Mouse (Mus musculus): ENCODE data around the gene Lsm11. TPM values are rescaled to one million over a fixed set of nuclear protein-coding genes. Genes with fewer than 3 reads are reported as not detected.
A peak's percentile ranks its signal among the peaks of the same experiment; 100 is the strongest.
"Not testable (repeated sequence)": the region's sequence is repeated elsewhere in the genome, so short reads cannot be mapped to it uniquely, and the experiment has no call there.

Lsm11 gene
- polyA plus RNA-seq, 1 experiment from 2014 or later = 4.0 TPM

GRCm38 (mm10) chr11:45881683-45882068 is 63.1 kb downstream of the Lsm11 start:
- WGBS = 31% methylated on average over 5 of the region's 5 CpGs
- Histone ChIP-seq H3K36me3 (ENCODE audit: control insufficient read depth, insufficient read depth, low read length) (no peaks in the 10 kb centered on the region), H3K9ac (ENCODE audit: low read length) (no peak overlapping the region), H3K4me1 (ENCODE audit: control insufficient read depth, insufficient read depth, low read length) (peaks cover 23% of the 10 kb centered on the region), H3K9me3 (replicated peaks; ENCODE audit: control insufficient read depth, low read length) (no peaks in the 10 kb centered on the region), H3K27me3 (ENCODE audit: control insufficient read depth, insufficient read depth, low read length) (no peaks in the 10 kb centered on the region), H3K27ac (ENCODE audit: low read length) (peak overlapping the region; percentile 35), H3K4me2 (ENCODE audit: low read depth, low read length) (no peak overlapping the region), H3K4me3 (replicated peaks; ENCODE audit: low read length) (no peak overlapping the region)
- peak; percentile 52; the same call in 1 of the 2 replicates for ATAC-seq (ENCODE audit: insufficient read depth, low FRiP score)

GRCm38 (mm10) chr11:45881026-45881682 is 63.6 kb downstream of the Lsm11 start:
- Histone ChIP-seq H3K4me1 (ENCODE audit: control insufficient read depth, insufficient read depth, low read length) (peaks cover 23% of the 10 kb centered on the region), H3K27me3 (ENCODE audit: control insufficient read depth, insufficient read depth, low read length) (no peaks in the 10 kb centered on the region), H3K4me2 (ENCODE audit: low read depth, low read length) (no peak overlapping the region), H3K36me3 (ENCODE audit: control insufficient read depth, insufficient read depth, low read length) (no peaks in the 10 kb centered on the region), H3K27ac (ENCODE audit: low read length) (0 out of 2 replicates have a peak overlapping the region, but pooled peaks have one; percentile 29), H3K4me3 (replicated peaks; ENCODE audit: low read length) (no peak overlapping the region), H3K9ac (ENCODE audit: low read length) (no peak overlapping the region), H3K9me3 (replicated peaks; ENCODE audit: control insufficient read depth, low read length) (no peaks in the 10 kb centered on the region)
- 52% methylated on average over 6 of the region's 6 CpGs for WGBS
- no peak; the same call in 1 of the 2 replicates for ATAC-seq (ENCODE audit: insufficient read depth, low FRiP score)

GRCm38 (mm10) chr11:45879366-45879765 is 65.4 kb downstream of the Lsm11 start:
- not testable (repeated sequence) for H3K36me3 ChIP-seq (ENCODE audit: control insufficient read depth, insufficient read depth, low read length); H3K4me2 ChIP-seq (ENCODE audit: low read depth, low read length); H3K27me3 ChIP-seq (ENCODE audit: control insufficient read depth, insufficient read depth, low read length); H3K27ac ChIP-seq (ENCODE audit: low read length); H3K4me3 ChIP-seq (replicated peaks; ENCODE audit: low read length); H3K9me3 ChIP-seq (replicated peaks; ENCODE audit: control insufficient read depth, low read length); H3K9ac ChIP-seq (ENCODE audit: low read length); ATAC-seq (ENCODE audit: insufficient read depth, low FRiP score)
- 77% methylated on average over 4 of the region's 4 CpGs for WGBS
- H3K4me1 ChIP-seq (ENCODE audit: control insufficient read depth, insufficient read depth, low read length) = peaks cover 23% of the 10 kb centered on the region

Other genes starting within 250 kb of the Lsm11 start
- gene Clint1, start 92.9 kb downstream of the Lsm11 start, polyA plus RNA-seq (2015; fragmentation: Nextera tagmentation; extraction: Ambion mirVana) = 82.4 and 85.6 TPM in 2 replicates
- 10.5 and 11.0 TPM in 2 replicates for gene Thg1l, start 10.6 kb upstream of the Lsm11 start, polyA plus RNA-seq (2015; fragmentation: Nextera tagmentation; extraction: Ambion mirVana)
- 0.17 TPM in 1 of 2 replicates, not detected in the other for gene Sox30, start 35.4 kb upstream of the Lsm11 start, polyA plus RNA-seq (2015; fragmentation: Nextera tagmentation; extraction: Ambion mirVana)
- gene Gm12166, start 107.4 kb upstream of the Lsm11 start, polyA plus RNA-seq (2015; fragmentation: Nextera tagmentation; extraction: Ambion mirVana) = 4.7 and 7.9 TPM in 2 replicates
- gene Adam19, start 111.1 kb upstream of the Lsm11 start, polyA plus RNA-seq (2015; fragmentation: Nextera tagmentation; extraction: Ambion mirVana) = 22.0 and 22.4 TPM in 2 replicates
- 7.8 and 10.1 TPM in 2 replicates for gene Nipal4, start 221.6 kb upstream of the Lsm11 start, polyA plus RNA-seq (2015; fragmentation: Nextera tagmentation; extraction: Ambion mirVana)

Measured in stomach, embryonic 16.5 days (tissue).